Mouse (Mus musculus) neural tube, embryonic 10.5 days (tissue): ENCODE measurements at regions not wholly inside any gene's neighbourhood (a gene's known extent, or its start where the extent isn't known, plus 50 kb on each side); places are given as distances from the start of the nearest gene placed in this dataset.

Experiments
- DNase-seq: peaks from one replicate; pipeline ENCODE4 v3.0.0-alpha.2; 2017; ENCODE audit warnings: low spot score; ENCODE audit errors: extremely low spot score

DNA sequence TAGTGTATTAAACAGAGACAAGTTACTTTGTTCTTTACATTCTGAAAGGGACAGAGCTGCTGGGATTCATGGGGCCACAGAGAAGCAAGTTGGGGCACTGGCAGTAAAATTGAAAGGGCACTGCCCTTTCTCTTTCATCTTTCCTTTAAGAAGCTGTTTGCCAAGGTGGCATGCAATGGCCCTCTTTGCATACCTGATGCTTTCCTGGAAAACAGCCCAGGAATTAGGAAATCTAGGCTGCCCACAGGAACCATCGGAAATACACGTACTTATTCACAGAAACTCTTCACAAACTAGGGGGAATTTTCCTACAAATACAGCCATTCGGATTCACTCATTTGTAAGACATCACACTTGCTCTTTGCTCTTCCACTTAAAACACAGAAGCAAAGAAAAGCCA, 278.3 kb upstream of the Gm765 start:
- DNase-seq: no peak

DNA sequence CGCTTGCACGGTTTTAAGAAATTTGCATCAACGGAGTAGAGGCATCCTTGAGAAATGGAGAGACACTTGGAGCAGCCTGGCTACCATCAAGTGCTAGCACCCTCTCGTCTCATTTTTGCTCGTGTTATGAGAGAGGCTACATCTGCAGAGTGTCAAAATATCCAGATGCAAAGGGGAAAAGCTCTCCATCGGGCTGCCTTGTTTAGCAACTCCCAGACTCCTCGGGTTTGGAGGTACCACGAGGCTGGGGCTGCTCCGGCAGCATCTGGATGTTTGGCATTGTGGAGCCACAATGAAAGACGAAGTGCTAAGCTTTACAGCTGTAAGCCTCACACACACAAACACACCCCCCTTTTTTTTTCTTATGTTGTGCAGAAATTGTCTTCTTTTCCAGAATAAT, 270.5 kb upstream of the Gm765 start:
- no peak for DNase-seq

DNA sequence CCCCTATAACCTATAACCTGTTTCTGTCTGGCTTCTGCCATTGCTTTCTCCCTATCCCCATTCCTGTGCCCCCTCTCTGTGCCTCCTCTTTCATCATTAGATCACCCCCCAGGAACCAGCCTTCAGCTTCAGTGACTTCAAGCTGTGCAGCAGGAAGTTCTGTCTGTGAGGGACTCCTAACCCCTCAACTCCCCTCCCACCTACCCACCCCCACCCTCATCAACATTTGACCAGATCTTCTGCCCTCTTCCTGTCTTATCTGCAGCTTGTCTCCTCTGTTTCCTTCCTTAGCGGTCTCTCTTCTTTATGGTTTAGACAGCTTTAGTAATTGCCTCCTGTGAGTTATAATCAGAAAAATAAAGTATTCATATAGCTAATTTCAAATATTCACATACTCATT, 266.6 kb upstream of the Gm765 start:
- DNase-seq: no peak

DNA sequence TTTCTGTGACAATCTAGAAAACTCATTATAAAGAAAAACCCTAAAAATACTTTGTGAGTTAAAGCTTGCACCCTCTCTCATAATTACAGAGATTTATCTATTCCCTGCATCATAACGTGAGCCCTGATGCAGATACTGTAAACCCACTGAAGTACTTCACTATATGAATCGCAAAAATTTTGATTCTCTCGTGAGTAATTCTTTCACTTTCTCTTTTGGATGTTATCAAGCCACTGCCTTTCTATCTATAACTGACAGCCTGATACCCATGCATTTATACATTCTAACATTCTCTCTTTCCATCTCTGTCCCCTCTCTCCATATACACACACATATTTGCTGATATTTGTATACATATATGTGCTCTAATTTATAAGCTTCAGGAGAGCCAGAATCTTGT, 264.1 kb upstream of the Gm765 start:
- DNase-seq: no peak

DNA sequence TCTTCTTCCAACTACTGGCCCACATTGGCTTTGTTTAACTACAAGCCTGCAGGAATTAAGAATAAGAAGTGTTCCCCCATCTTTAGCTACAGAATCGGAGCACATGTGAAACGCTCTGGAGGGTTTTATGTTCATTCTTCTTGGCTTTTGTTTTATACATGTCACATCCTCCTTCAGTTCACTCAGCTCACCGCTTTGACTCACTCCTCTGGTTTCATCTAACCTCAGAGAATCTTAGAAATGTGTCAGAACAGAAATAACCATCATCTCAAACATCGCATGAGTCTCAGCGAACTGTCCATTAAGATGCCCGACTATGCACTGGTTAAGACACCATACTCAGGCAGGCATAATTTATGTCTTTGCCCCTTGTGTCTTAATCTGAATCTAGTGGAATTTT, 255.1 kb upstream of the Gm765 start:
- DNase-seq: no peak

DNA sequence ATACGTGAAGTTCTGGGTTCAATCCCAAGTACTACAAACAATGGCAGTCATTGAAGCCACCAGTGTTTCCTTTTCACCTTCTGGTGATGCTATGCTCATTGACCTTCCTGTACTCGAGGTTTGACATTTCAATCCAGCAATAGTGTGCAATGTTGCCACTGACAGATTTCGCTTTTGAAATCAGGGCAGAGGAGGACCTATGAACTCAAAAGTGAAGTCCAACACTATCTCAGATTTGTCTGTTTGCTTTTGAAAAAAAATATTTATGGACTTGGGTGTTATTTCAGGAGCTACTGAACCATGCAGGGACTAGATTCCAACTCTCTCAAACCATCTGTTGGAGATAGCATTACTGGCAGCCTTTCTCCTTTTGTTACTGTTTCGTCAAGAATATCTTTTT, 248.4 kb upstream of the Gm765 start:
- DNase-seq: no peak

DNA sequence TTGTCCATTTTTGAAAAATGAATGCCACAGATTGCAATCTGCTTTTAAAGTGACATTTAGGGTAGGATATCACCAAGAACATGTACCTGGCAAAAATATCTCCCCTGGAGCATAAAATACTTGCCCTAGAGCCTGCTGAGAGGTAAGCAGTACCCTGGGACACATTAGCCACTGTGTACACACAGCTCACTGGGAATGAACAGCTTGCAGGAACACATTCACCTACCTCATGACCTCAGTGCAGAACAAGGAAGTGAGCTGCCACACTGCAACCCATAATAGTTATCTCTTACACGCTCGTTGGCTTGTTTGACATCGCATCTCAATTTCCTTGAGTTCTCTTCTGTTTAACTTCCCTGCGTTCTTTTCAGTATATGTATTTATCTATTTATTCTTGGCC, 246.4 kb upstream of the Gm765 start:
- no peak for DNase-seq

DNA sequence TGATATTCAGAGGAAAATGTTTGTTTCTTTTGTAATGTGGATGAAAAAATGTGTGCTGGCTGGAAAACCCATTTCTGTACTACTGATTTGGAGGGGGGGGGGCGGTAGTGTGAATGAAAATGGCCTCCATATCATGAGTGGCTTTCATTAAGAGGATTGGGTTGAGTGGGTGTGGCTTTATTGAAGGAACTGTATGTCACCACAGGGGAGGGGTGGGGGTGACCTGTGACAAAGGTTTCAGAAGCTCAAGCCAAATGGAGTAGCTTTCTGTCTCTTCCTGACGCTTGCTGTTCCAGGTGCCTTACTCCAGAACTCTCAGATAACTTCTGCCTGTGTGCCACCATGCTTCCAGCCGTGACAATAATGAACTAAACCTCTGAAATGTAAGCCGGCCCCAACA, 242.0 kb upstream of the Gm765 start:
- DNase-seq: no peak

DNA sequence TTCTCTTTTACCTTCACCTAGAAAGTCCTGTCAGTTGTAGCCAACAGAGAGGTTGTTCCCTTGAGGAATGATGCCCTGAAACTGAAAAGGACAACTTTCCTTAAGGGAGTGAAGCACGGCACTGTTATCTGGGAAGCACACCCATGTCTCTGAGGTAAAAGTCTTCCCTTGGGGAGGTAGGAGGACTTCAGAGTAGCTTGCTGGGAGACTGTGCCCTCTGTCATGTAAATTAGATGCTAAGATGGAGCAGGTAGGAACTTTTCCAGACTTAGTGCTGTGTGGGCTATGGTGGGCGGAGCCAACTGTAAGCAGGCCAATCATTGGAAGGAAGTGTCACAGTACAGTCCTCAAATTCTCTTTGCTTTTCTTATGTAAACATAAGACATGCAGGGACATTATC, 240.3 kb upstream of the Gm765 start:
- no peak for DNase-seq

DNA sequence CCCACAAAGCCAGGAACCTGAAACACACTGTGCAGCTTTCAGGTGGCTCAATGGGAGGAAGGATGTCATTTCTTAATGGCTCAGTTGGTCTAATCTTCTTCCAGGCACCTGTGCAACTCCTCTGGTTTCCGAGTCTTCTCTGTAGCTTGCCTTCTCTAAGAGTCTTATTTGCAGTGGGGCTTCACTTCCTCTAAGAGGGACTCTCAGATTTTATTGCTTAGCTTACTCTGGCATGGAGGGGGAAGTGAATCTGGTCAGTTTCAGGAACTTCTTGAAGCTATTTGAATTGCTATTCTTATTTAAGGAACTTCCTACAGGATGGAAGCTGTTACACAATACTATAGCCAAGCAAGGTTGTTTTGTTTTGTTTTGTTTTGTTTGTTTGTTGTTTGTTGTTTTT, 232.7 kb upstream of the Gm765 start:
- no peak for DNase-seq

DNA sequence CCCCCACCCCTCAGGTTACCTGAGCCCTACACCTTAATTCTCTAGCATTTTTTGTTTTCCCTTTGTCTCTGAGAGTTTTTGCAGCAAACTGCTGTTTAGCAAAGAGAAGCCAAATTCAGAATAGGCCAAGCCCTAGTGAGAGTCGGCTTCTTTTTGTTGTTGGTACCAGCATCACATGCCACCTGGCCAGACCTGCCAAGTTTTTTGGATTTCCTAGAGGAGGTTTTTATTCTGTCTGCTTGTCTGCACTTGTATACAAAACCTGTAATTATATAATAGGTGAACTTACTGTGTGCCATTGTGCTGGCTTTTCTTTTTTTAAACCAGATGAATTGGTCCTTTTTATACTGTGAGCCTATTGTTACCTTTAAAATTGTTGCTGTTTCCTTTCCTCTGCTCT, 213.1 kb upstream of the Gm765 start:
- DNase-seq: no peak

DNA sequence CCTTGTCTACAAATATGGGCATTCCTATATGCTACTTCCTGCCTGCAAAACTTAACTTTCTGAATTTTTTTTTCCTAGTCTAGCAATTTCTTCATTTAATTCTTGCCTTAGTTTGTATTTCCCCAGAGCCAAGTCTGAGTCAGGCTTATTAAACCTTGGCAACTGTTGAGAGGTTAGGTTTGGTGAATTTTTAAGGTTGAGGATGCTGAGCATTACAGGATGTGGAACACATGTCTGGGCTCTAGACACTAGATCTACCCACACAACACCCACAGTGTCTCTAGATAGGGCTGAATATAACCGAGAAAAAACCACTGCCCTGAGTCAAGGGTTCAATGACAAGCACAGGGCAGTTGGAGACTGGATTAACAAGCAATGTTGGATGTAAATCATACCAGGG, 211.4 kb upstream of the Gm765 start:
- no peak for DNase-seq

DNA sequence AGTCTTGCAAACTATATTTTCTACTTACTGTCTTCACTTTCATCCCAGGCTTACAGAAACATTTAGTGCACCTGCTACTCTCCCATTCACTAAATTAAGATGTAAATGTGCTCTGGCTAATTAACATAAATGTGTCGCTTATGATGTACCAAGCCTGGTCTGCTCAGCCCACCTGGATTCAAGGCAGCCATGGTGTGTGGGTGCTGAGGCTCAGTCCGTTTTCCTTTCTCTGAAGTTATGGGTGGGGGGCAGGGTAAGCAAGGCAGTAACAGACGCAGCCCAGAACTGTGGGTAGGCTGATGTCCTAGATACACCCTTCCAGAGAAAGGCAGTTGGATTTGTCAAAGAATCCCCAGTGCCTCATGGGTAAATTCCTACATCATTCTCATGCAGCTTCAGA, 209.2 kb upstream of the Gm765 start:
- no peak for DNase-seq

DNA sequence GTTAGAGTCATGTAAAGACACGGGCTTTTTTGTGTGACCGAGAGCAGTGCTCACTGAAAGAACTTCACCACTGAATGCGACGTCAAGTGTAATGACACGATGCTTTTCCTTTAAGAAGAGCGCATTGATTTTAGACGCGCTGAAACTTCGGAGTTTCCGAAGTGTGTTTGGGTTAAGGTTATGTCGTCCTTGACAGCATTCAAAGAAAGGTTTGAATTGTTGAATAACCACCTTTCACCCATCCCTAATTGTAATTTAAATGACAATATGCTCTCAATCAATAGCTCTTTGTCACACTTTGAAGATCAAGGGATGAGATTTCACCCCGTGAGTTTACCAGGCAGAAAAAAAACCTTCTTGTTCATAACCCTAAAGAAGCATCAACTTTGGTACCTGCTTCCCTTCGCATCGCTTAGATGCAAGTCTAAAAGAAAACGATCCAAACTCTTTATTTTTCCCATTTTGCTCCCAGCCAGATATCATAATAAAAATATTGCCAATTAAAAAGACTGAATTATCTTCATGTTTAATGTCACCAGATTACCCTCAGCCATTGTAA, 184.4 kb upstream of the Gm765 start:
- DNase-seq: no peak

DNA sequence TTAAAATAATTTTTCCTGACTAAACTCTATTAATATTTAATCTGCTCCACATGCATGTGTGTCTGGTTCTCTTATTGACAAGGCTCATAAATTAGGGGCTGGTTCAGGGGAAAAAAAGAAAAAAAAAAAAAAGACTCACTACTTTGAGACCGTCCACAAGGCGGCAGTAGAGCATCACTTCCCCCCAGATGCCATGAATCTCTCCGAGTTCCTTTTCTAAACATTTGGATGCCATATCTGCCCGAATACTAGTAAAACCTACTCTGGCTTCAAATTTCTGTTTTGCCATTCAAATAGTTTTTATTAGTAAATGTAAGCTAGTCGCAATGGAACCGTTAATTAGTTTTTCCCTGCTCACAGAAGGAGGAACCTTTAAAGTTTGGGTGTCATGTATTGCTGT, 182.7 kb upstream of the Gm765 start:
- DNase-seq: peak; percentile 54

DNA sequence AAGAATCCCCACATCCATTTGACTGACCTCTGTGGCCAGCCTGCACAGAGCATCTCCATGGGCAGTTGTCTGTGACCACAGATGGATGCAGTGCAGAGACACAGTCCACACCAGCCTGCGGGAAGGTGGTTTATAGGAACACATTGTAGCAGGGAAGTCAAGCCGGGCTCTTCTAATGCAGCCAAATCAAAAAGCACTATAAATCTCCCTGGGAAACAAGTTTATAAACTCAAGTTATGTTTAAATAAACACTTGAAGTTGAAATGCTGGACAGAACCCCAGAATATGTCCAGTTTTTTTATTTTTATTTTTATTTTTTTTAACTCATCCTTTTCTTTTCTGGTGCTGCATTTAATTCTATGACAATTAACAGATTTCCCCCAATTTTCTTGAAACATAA, 182.1 kb upstream of the Gm765 start:
- no peak for DNase-seq

DNA sequence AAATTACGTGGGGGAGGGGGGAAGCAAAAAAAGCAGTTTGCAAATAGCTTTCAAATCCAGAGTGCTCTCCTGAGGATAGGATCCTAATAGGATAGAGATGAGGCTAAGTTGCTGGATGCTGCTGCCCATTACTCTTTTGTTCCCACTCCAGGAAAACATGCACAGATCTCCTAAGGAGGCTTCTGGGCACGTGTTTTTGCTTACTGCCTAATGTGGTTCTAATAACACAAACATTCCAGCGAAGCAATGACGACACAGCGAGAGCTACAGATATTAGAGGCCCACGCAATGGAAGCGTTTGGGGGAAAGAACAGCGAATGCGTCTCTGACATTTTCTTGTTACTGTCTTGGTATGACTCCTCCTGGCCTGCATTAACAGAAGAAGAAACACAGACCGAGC, 179.0 kb upstream of the Gm765 start:
- no peak for DNase-seq

DNA sequence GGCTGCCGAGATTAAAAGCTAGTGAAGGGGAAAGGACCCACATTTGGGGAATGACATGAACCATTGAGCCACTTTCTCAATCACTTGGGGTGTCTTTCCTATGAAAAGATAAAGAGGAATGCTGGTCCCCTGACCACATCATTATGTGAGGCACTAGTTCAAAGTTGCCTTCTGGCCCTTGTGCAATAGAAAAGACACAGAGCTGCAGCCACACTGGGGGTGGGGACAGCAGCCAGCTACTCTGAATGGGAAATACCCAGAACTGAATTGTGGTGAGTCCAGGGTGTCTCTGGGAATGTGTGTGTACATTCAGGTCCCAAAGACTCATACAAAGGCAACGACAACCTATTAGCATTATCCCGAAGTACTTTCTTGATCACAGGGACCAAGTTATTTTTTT, 172.3 kb upstream of the Gm765 start:
- no peak for DNase-seq

DNA sequence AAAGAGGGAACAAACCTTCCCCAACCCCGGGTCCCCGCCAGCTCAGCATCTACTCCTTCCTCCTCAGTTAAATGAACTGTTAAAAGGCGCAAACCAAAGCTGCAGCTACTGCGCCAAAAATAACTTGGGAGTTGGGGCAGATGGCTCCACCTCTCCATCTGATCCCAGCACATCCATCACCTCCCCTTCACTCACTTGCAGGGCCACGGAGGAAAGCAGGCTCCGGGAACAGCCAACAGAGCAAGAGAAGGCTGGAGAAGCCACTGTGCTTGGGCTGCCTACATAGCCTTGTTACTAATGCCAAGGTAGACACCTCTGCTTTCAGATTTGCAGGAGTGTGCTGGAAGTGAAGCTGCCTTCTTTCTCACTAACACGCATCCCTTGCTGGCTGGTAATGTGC, 171.8 kb upstream of the Gm765 start:
- DNase-seq: no peak

DNA sequence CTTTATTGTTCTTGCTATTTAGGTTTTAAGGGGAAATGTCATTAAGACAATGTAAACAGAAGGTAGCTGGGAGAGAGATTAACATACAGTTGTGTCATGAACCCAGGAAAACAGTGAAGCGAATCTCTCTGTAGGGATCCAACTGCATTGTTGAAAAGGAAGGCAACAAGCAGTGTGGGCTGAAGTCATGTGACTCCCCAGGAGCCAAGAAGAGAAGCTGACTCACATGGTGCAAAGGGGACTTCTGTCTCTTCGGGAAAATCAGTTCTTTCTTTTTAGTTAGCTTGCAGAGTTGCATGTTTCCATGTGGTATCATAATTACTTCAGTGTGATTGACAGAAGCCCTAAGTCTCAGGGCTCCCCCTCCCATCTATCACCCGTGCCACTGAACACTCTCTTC, 170.7 kb upstream of the Gm765 start:
- DNase-seq: no peak

DNA sequence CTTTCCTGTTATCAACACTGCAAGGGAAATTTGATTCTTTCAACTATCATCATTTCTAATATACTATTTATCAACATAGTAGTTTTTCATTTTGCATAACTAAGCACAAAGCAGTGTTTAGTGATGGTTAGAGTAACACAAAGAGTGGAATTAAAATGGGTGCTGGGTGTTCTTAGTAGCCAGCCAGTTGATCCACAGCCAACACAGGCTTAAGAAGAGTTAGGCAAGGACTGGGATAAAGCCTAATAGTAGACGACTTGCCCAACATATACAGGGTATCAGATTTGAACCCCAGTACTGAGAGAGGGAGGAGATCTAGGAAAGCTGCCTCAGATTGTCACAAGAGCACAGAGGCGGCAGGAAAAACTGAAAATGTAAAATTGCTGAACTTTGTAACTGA, 160.2 kb upstream of the Gm765 start:
- DNase-seq: no peak

DNA sequence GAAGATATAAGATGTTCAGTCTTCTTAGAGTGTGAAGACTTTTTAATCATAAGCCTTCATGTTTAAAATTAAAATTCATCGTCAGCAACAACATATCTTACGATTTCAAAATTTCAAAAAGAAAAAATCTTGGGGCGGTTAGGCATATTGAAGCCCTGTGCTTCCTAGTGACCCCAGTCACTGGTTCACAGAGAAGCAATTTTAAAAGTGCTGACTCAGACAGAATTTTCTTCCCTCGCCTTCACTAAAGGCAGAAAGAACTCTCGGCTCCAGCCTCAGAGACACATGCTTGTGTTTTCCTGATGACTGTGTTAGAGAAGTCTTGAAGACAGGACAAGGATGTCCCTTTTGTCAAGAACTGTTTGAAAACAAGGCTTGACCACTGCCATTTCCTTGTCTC, 157.2 kb upstream of the Gm765 start:
- no peak for DNase-seq

DNA sequence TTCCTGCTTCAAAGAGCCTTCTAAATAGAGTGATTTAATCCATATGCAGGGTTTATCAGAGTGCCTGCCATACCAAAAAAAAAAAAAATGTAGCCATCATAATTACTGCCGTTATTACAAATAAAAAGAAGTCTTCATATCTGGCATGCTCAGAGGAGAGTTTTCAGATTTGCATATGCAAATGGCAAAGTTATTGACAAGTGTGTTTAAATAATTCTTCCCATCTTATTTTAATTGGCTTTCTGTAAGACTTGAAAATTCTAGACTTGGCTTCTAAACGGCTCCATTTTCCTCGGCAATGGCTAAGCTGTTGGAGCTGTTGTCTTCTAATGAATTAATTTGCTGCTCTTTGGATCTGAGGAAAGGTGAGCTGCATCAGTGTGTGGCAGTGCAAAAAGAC, 144.1 kb upstream of the Gm765 start:
- no peak for DNase-seq

DNA sequence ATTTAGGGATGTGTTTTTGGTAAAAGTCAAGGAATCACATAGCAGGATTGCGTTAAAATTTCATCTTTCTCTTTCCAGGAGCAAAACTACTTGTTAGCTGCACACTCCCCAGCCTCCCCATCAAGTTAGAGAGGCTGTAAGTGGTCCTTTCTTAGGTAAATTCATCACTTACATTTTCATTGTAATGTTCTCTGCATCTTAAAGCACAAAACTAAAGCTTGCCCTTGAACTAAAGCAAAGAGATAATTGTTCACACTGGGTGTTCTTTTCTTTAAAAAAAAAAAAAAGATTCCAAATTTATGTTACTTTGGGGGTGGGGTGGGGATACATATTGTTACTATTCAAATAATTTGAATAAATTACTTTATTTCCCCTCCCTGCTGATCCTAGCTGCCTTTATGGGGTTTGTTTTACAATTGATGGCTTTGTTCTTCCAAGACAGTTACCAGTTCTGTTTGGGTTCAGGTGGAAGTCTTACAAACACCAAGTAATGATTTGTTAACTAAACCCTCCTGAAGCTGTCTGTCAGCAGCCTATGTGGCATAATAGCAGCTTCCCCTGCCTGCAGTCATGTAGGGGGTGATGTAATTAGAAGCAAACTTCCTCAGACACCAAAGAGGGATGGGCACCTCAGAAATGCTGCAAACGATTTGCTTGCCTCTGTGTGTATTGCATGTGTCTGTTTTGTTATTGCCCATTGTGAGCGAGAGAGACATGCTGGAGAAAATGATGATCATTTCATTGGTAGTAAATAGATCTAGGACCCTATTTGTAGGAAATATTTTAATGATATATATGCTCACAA, 141.0 kb upstream of the Gm765 start:
- DNase-seq: no peak
